Mouse (Mus musculus) embryonic facial prominence, embryonic 14.5 days (tissue): Measurements from ENCODE around the gene Cel. TPM values are rescaled to one million over a fixed set of nuclear protein-coding genes. Genes with fewer than 3 reads are reported as not detected.
A peak's percentile ranks its signal among the peaks of the same experiment; 100 is the strongest.

ENCODE experiments used
- ATAC-seq: fragments of 200-750 bp; cut with Nextera tagmentation; 2 replicates; pipeline ENCODE4 v1.8.0; 2017; ENCODE audit warnings: low read depth, moderate number of reproducible peaks, moderate TSS enrichment
- DNase-seq: peaks from one replicate; pipeline ENCODE4 v3.0.0-alpha.2; 2015; ENCODE audit warnings: low spot score
- H3K27ac ChIP-seq: fragments of 300-500 bp; sonication (generic); replicated peaks from 2 replicates; pipeline ENCODE4 v1.5.1; 2014; ENCODE audit warnings: low read depth, mild to moderate bottlenecking, low read length, moderate library complexity
- H3K27me3 ChIP-seq: fragments of 300-500 bp; sonication (generic); replicated peaks from 2 replicates; pipeline ENCODE4 v1.6.1; 2014; ENCODE audit warnings: low read length; ENCODE audit not compliant: control insufficient read depth, insufficient read depth
- H3K36me3 ChIP-seq: fragments of 300-500 bp; sonication (generic); 2 replicates; pipeline ENCODE4 v1.6.1; 2014; ENCODE audit warnings: low read length, mixed read lengths; ENCODE audit not compliant: control insufficient read depth, insufficient read depth
- H3K4me1 ChIP-seq: fragments of 300-500 bp; sonication (generic); 2 replicates; pipeline ENCODE4 v1.6.1; 2014; ENCODE audit warnings: antibody characterized with exemption, low read length; ENCODE audit not compliant: control insufficient read depth, insufficient read depth
- H3K4me2 ChIP-seq: fragments of 300-500 bp; sonication (generic); 2 replicates; pipeline ENCODE4 v1.6.1; 2014; ENCODE audit warnings: low read depth, mild to moderate bottlenecking, low read length, moderate library complexity, mixed read lengths
- H3K4me3 ChIP-seq: fragments of 300-500 bp; sonication (generic); 2 replicates; pipeline ENCODE4 v1.5.1; 2014; ENCODE audit warnings: low read depth, mild to moderate bottlenecking, low read length
- H3K9ac ChIP-seq: fragments of 300-500 bp; sonication (generic); 2 replicates; pipeline ENCODE4 v1.6.1; 2014; ENCODE audit warnings: low read depth, mild to moderate bottlenecking, low read length, moderate library complexity, mixed read lengths
- H3K9me3 ChIP-seq: fragments of 300-500 bp; sonication (generic); 2 replicates; pipeline ENCODE4 v1.6.1; 2016; ENCODE audit warnings: low read length; ENCODE audit not compliant: control insufficient read depth
- WGBS: fragments of 180-500 bp; shearing (Covaris S2); extraction: QIAGEN DNeasy Blood & Tissue Kit; methylation state at CpG from one replicate; pipeline ENCODE4 v1.1.7; 2014; 5-methylcytosine and 5-hydroxymethylcytosine counted together
- polyA plus RNA-seq: library from polyadenylated mRNA; unstranded; fragments of >200 nt; fragmentation: Nextera tagmentation; extraction: Ambion mirVana; gene quantifications from 2 replicates; pipeline ENCODE4 v1.2.1, GENCODE M21; 2014

Gene Cel
- polyA plus RNA-seq, 1 experiment from 2014 or later, result not detected

GRCm38 (mm10) chr2:28569903-28570302 is 6.7 kb upstream of the Cel start:
- WGBS, result 15% methylated on average over 2 of the region's 3 CpGs
- ATAC-seq, result peak; percentile 32; the same call in 1 of the 2 replicates

GRCm38 (mm10) chr2:28566545-28566944 is 3.3 kb upstream of the Cel start:
- DNase-seq (peak; percentile 30), ATAC-seq (no peak)
- Histone ChIP-seq H3K27me3 (no peaks in the 10 kb centered on the region), H3K36me3 (peaks cover 59% of the 10 kb centered on the region), H3K9me3 (no peaks in the 10 kb centered on the region), H3K27ac (0 out of 2 replicates have a peak overlapping the region, but pooled peaks have one; percentile 44), H3K4me2 (no peak overlapping the region), H3K4me3 (no peak overlapping the region), H3K4me1 (no peaks in the 10 kb centered on the region), H3K9ac (no peak overlapping the region)
- 24% methylated on average over 5 of the region's 5 CpGs for WGBS

More at GRCm38 (mm10) chr2:28569903-28570302, 6.7 kb upstream of the Cel start:
- H3K36me3 ChIP-seq, result peaks cover 88% of the 10 kb centered on the region
- no peaks in the 10 kb centered on the region for H3K27me3 ChIP-seq
- H3K4me1 ChIP-seq, result no peaks in the 10 kb centered on the region
- H3K4me2 ChIP-seq, result no peak overlapping the region
- no peak overlapping the region for H3K27ac ChIP-seq
- no peaks in the 10 kb centered on the region for H3K9me3 ChIP-seq
- no peak overlapping the region for H3K9ac ChIP-seq
- peak; percentile 68 for DNase-seq
- H3K4me3 ChIP-seq, result no peak overlapping the region

GRCm38 (mm10) chr2:28564380-28564779 is 1.2 kb upstream of the Cel start:
- no peaks in the 10 kb centered on the region for H3K4me1 ChIP-seq
- H3K27ac ChIP-seq, result no peak overlapping the region
- WGBS, result 86% methylated on average over 4 of the region's 4 CpGs
- H3K36me3 ChIP-seq, result peaks cover 42% of the 10 kb centered on the region
- H3K9ac ChIP-seq, result no peak overlapping the region
- ATAC-seq, result no peak
- H3K9me3 ChIP-seq, result no peaks in the 10 kb centered on the region
- H3K27me3 ChIP-seq, result no peaks in the 10 kb centered on the region
- no peak for DNase-seq
- no peak overlapping the region for H3K4me2 ChIP-seq
- no peak overlapping the region for H3K4me3 ChIP-seq

- Histone ChIP-seq H3K4me3 (no peak overlapping the region), H3K36me3 (peaks cover 37% of the 10 kb centered on the region), H3K27ac (no peak overlapping the region), H3K27me3 (no peaks in the 10 kb centered on the region), H3K9me3 (no peaks in the 10 kb centered on the region), H3K4me1 (no peaks in the 10 kb centered on the region), H3K9ac (no peak overlapping the region), H3K4me2 (no peak overlapping the region)
- no peak for DNase-seq
- ATAC-seq, result no peak
Observed at GRCm38 (mm10) chr2:28563830-28564229, 627 bp upstream of the Cel start.

GRCm38 (mm10) chr2:28557452-28557851 is 5.8 kb downstream of the Cel start:
- 90% methylated on average over 5 of the region's 5 CpGs for WGBS
- no peak for ATAC-seq
- no peak for DNase-seq
- H3K9ac ChIP-seq, result no peak overlapping the region
- no peaks in the 10 kb centered on the region for H3K27me3 ChIP-seq
- H3K27ac ChIP-seq, result no peak overlapping the region
- no peak overlapping the region for H3K4me3 ChIP-seq
- H3K4me1 ChIP-seq, result no peaks in the 10 kb centered on the region
- peaks cover 23% of the 10 kb centered on the region for H3K36me3 ChIP-seq
- no peaks in the 10 kb centered on the region for H3K9me3 ChIP-seq
- no peak overlapping the region for H3K4me2 ChIP-seq

GRCm38 (mm10) chr2:28552301-28552700 is 10.9 kb downstream of the Cel start:
- H3K9ac ChIP-seq, result no peak overlapping the region
- no peaks in the 10 kb centered on the region for H3K9me3 ChIP-seq
- no peak for ATAC-seq
- H3K27me3 ChIP-seq, result no peaks in the 10 kb centered on the region
- DNase-seq, result no peak
- H3K27ac ChIP-seq, result no peak overlapping the region
- H3K4me1 ChIP-seq, result no peaks in the 10 kb centered on the region
- H3K4me3 ChIP-seq, result no peak overlapping the region
- peaks cover 73% of the 10 kb centered on the region for H3K36me3 ChIP-seq
- H3K4me2 ChIP-seq, result no peak overlapping the region
- 93% methylated on average over 5 of the region's 5 CpGs for WGBS

- no peak overlapping the region for H3K9ac ChIP-seq
- H3K27ac ChIP-seq, result no peak overlapping the region
- no peaks in the 10 kb centered on the region for H3K4me1 ChIP-seq
- DNase-seq (no peak), ATAC-seq (no peak)
- H3K9me3 ChIP-seq, result no peaks in the 10 kb centered on the region
- H3K27me3 ChIP-seq, result no peaks in the 10 kb centered on the region
- H3K4me2 ChIP-seq, result no peak overlapping the region
- WGBS, result 89% methylated on average over 13 of the region's 13 CpGs
- no peak overlapping the region for H3K4me3 ChIP-seq
- H3K36me3 ChIP-seq, result peaks cover 97% of the 10 kb centered on the region
Observed at GRCm38 (mm10) chr2:28549157-28549556, 14.0 kb downstream of the Cel start.

- no peak for ATAC-seq
- Histone ChIP-seq H3K9ac (no peak overlapping the region), H3K36me3 (peaks cover 97% of the 10 kb centered on the region)
Observed at GRCm38 (mm10) chr2:28547237-28548172, 15.7 kb downstream of the Cel start.

GRCm38 (mm10) chr2:28546560-28546959 is 16.6 kb downstream of the Cel start:
- H3K4me3 ChIP-seq, result no peak overlapping the region
- 71% methylated on average over 6 of the region's 6 CpGs for WGBS
- H3K9ac ChIP-seq, result no peak overlapping the region
- no peak overlapping the region; the same call in 1 of the 2 replicates for H3K27ac ChIP-seq
- peaks cover 97% of the 10 kb centered on the region for H3K36me3 ChIP-seq
- ATAC-seq, result no peak
- no peak for DNase-seq
- H3K9me3 ChIP-seq, result no peaks in the 10 kb centered on the region
- no peaks in the 10 kb centered on the region for H3K27me3 ChIP-seq
- H3K4me1 ChIP-seq, result no peaks in the 10 kb centered on the region
- H3K4me2 ChIP-seq, result no peak overlapping the region

More at GRCm38 (mm10) chr2:28547237-28548172, 15.7 kb downstream of the Cel start:
- DNase-seq, result peak; percentile 73
- Histone ChIP-seq H3K27me3 (no peaks in the 10 kb centered on the region), H3K27ac (no peak overlapping the region), H3K9me3 (no peaks in the 10 kb centered on the region), H3K4me3 (no peak overlapping the region), H3K4me1 (no peaks in the 10 kb centered on the region), H3K4me2 (no peak overlapping the region)
- 56% methylated on average over 11 of the region's 11 CpGs for WGBS
